Mouse (Mus musculus) embryo, embryonic 11.5 days (tissue): Measurements from ENCODE around the gene Slc9a5.

Experiments used
- DNase-seq: peaks from one replicate; pipeline ENCODE4 v3.0.0-alpha.2; 2012; ENCODE audit warnings: low read depth, low spot score

Slc9a5 gene

DNA sequence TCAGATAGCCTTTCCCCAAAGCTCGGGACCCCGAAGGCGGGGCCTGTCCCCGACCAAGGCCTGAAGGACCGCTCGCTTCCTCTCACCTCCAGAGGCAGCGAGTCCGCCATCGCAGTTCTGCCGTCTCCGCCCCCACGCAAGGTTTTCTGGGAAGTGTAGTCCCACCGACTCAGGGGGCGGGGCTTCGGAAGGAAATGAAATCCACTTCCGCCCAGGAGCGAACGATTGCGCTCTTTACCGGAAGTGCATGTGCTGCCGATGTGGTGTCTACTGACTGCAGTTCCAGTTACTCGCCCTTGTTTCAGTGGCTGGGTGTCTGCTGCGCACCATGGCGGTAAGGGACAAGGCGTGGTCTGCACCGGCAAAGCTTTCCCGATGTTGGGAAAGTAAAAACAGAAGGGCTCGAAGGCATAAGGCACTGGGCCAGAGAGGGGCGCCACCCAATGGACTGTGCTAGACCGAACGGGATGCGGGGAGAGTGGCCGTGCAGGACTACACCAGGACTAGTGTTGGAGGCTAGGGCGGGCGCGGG, 22.4 kb upstream of the Slc9a5 start, which contains the start of the genes Lrrc29 and Tmem208:
Lrrc29 (minus strand) TSS at position 138 of the 532 bp plus-strand sequence.
Tmem208 (plus strand) TSS at position 214 of the 532 bp plus-strand sequence.
- peak; percentile 93 for DNase-seq

DNA sequence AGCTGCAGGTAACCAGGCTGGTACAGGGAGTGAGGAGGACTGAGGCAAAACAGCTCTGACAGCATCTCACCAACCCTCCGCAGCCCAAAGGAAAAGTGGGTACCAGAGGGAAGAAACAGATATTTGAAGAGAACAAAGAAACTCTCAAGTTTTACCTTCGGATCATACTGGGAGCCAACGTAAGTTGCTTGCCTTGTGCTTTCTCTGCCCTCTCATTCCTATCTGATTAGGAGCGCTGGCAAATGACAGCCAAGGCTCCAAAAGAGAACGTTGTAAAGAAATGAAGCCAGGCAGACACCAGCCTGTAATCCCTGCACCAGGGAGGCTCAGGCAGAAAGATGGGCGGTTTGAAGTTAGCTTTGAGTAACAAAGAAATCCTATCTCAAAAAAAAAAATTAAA, 21.7 kb upstream of the Slc9a5 start:
- DNase-seq, result no peak

- no peak for DNase-seq
Measured at GRCm38 (mm10) chr8:105330325-105330724, 18.3 kb upstream of the Slc9a5 start.

- DNase-seq, result no peak
Measured at GRCm38 (mm10) chr8:105331469-105331868, 17.2 kb upstream of the Slc9a5 start.

- no peak for DNase-seq
Measured at GRCm38 (mm10) chr8:105331931-105332330, 16.7 kb upstream of the Slc9a5 start.

- DNase-seq, result no peak
Measured at GRCm38 (mm10) chr8:105332523-105332922, 16.1 kb upstream of the Slc9a5 start.

- no peak for DNase-seq
Measured at GRCm38 (mm10) chr8:105336373-105337130, 12.1 kb upstream of the Slc9a5 start.

DNA sequence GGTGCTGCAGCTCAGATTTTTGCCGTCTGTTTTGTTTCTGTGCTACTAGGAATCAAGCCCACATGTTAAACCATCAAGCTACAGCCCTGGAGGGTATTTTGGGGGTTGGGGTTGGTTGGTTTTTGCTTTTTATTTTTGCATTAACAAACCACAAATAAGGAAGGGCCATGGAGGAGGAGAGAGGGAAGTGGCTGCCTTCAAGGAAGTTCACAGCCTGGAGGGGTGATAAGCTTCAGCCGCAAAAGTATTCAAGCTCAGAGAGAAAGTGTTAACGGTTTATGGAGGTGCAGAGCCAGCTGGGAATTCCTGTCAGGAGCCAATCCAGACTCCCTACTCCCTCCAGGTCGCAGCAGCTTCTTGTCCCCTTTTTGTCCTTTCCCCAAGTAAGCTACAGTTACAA, 9.7 kb upstream of the Slc9a5 start:
- no peak for DNase-seq

- no peak for DNase-seq
Measured at GRCm38 (mm10) chr8:105339886-105340635, 8.6 kb upstream of the Slc9a5 start.

DNA sequence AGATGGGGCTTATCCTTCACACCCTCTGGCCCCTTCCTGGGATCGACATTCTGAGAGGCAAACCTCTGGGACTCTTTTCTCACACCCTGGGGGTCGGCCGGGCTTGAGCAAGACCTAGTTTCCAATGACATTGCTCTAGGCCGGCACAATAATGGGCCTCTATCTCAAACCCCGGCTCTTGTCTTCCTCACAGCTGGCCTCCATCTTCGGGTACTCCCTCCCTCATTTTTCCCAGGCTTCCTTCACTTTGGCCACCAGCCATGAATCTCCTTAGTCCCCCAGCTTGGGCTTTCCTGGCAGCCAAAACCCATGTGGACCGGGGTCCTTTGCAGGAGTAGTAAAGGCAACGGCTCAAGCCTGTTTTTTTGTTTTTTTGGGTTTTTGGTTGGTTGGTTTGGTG, 7.2 kb upstream of the Slc9a5 start:
- no peak for DNase-seq

- DNase-seq, result no peak
Measured at GRCm38 (mm10) chr8:105342768-105343167, 5.9 kb upstream of the Slc9a5 start.

DNA sequence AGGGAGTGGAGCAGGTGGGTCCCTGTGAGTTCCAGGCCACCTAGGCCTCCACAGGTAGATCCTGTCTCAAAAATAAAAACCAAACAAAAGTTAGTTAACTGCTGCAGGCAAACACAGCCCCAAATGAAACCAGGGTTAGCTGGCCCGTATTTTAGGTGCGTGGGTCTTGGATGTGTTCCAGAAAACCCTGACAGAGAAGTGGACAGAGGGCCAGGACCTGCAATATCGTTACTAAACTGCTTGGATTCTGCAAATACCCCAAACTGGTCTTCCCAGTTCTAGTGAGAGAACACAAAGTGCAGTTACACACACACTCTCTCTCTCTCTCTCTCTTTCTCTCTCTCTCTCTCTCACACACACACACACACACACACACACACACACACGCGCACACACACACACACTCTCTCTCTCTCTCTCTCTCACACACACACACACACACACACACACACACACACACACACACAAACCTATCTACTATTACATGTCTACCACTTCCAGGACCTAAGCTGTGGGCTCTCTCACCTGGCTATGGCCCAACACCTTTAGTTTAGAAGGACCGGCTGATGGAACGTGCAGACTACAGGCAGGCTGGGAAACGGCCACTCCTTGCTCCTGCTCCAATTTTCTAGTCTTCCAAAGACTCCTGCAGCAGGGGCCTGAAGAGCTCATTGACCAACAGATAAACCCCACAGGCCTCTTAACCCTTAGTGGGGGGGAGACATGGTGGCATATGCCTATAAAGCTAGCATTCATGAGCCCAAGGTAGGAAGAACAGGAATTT, 4.7 kb upstream of the Slc9a5 start:
- DNase-seq, result no peak

- no peak for DNase-seq
Measured at GRCm38 (mm10) chr8:105345061-105345975, 3.3 kb upstream of the Slc9a5 start.

DNA sequence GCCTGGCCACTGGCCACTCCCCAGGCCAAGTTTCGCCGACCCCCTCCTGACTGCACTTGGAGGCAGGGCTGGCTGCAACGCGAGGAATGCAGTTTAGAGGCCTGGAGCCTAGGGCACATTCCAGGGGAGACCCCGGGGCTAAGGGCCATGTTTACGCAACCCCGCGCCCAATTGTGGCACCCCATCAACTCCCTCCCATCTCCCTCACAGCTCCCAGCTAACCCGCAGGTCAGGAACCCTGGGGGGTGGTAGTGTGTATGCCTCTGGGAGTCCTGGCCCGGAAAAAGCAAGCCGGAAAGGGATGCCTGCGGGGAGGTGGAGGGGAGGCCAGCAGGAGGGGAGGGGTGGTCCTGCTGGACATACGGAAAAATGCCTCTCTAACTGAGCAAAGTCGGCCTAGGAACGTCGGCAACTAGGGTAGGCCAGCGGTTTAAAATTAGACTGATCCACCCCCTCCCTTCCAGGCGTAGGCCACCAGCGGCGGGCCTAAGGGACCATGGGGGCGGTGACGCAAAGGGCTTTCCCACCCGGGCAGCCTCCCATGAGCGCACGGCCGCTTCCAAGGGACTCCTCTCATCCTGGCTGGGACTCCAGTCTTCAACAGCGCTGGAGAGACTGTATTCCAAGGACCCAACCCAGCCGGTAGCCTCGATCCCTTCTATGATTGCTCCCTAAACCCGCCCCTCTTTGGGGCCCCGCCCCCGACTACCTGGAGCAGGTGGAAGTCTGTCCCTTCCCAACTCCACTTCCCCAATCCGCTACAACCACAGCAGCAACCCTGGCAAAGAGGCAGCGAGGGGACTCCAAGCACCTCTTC, 1.8 kb upstream of the Slc9a5 start:
- no peak for DNase-seq

DNA sequence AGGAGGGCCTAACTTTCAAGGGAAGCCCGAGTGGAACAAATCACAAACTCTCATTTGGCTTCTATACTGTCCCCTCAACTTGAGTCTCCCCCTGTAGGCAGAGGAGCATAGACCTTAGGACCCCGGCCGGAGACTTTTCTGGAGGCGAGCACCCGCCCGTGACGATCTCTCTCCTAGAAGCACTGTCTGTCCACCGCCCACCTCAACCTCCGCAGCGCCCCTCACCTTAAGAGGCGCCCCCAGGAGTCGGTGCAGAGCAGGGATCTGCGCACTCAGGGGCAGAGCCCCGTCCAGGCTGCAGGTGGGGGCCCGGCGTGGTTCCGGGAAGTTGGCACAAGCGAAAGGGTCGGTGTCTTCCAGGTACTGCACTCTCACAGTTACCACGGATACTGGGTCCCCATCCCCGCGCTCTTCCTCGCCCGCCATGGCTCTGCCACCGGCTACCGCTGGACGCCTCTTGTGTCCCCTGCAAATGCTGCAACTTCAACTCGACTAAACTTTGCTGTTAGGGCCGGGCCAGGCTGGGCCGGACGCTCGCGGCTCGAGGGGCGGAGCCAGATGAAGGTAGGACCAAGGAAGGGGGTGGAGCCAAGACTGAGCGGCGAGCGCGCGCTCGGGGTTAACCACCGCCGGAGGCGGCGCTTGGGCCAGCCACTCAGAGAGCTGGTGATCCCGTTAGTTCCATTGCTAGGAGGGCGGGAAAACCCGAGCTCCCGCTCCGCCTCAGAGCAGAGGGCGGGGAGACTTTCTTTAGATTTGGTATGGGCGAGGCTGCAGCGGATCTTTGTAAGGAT, 1.0 kb upstream of the Slc9a5 start, which contains the start of gene Fhod1:
Fhod1 (minus strand) TSS at position 526 of the 794 bp plus-strand sequence.
- DNase-seq, result peak; percentile 94

DNA sequence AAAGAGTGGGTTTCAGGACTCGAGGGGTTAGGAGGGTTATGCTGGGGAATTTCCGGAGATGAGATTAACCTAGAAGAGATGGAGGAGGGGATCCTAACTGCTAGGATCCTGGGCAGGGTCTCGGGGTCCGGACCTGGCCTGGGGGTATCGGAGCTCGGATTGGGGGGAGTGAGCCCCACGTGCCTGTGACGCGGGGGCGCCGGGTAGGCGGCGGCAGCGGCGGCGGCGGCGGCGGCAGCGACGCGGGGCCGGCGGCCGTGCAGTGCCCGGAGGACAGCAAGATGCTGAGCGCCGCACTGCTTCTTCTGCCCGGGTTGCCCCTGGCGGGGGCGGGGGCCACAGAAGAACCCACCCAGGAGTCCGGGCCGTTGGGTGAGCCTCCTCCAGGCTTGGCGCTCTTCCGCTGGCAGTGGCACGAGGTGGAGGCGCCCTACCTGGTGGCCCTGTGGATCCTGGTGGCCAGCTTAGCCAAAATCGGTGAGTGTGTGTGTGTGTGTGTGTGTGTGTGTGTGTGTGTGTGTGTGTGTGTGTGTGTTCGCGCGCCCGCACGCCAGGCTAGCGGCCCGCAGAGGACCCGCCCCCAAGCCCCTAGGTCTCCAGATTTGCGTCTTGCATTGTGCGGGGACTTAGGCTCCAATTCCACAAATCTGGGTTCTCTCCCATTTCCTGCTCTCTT, 591 bp downstream of the Slc9a5 start:
- no peak for DNase-seq

DNA sequence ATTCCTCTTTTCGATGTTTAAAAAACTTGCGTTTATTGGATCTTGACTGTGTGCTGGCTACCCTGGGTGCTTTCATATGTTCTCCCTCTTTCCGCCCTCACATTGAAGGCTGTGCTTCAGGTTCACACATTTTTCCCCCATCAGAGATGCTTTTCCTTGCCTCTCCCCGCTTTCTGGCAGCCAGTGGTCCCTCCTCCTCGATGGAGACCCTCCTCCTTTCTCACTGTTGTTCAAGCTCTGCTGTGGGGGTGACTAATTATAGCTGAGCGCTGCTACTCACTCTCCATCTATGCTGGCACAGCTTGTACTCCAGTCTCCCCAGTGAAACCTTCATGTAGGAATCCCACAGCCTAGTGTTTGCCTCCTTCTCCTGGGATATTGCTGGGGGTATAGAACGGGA, 1.5 kb downstream of the Slc9a5 start:
- no peak for DNase-seq

DNA sequence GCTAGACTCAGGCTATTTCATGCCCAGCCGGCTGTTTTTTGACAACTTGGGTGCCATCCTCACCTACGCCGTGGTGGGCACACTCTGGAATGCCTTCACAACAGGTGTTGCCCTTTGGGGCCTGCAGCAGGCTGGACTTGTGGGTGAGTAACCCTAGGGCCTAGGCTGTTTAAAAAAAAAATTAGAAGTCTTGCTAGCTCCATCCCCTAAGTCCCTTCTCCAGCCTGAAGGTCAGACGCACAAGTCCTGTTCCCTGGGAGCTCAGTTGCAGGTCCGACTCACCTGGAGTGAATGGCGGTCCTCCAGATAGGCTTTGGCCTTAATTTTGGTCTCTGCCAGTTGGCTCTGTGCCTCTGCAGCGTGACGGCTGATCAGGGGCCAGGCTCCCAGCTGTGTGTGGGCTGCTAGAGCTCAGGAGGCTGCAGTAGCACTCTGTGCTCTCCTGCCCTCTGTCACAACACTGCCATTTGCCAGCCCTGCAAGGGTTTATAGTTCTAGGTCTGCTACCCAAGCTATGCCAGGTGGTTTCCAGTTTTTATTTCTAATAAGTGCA, 5.0 kb downstream of the Slc9a5 start:
- DNase-seq, result no peak
